Mouse (Mus musculus) brain, embryonic 14.5 days (tissue): ENCODE results near the gene Taok3.

Experiments
- CTCF ChIP-seq: fragments of 200-500 bp; IDR thresholded peaks from 2 replicates; pipeline ENCODE4 v1.5.1; 2012; ENCODE audit warnings: inconsistent platforms, mild to moderate bottlenecking, moderate library complexity, borderline replicate concordance; ENCODE audit not compliant: insufficient read depth, insufficient read length; ENCODE audit errors: extremely low read depth
- POLR2A ChIP-seq: fragments of 200-500 bp; IDR thresholded peaks from 2 replicates; pipeline ENCODE4 v1.6.1; 2012; ENCODE audit warnings: mild to moderate bottlenecking, inconsistent platforms, borderline replicate concordance; ENCODE audit not compliant: poor library complexity, insufficient read depth, insufficient read length, severe bottlenecking; ENCODE audit errors: extremely low read depth

- no peak for TF ChIP-seq POLR2A
- TF ChIP-seq CTCF = no peak
Measured at GRCm38 (mm10) chr5:117292547-117292946, 172.6 kb downstream of the Taok3 start.
